ENCODE assay signal across 9 mouse cellular contexts in the genomic region with DNA sequence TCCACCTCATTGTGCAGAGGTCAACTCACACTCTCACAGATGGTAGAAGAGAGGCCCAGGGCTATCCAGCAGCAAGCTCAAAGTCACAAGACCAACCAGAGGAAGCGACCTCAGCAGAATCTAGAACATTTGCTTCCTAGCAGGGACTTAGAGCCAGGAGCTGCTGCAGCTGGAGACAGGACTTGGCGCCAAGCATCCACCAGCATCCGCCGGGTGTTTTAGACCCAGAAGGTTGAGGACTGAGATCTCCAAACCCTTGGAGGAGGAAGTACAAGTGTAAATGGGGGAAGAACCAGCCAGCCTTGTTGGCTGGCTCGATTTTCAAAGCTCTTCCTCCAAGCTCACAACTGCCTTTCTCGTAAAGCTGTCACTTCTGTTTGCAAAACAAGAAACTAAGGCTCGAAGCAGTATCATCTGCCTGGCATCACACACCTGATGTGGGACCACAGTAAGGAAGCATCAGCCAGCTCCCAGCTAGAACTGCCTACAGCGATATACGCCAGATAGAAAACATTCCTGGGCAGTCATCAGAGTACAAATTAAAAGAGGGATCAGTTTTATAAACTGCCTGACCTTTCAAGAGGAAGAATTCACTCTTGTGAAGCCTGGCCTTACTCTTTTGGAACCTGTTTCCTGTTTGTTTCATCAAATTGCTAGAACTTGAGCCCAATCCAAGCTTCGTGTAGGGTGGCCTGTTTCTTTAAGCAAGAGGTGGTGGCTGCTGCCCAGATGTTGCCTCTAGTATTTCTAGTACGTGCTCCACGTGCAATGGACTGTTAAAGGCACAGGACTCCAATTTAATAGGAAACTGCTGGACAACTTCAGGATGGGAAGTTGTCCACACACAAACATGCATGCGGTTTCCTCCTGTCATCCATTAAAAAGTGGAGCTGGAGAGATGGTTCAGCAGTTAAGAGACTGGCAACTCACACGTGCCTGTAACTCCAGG. TPM values are rescaled to one million over a fixed set of nuclear protein-coding genes. Genes with fewer than 3 reads are reported as not detected.
DNase-seq lines count a peak whose midpoint lies in the region; ATAC-seq and TF ChIP-seq lines count a peak whose summit lies in the region.
"Had no signal": no experiment of that assay in that cellular context is flagged by ENCODE, and none has a peak within 500 bp of the region (broad histone marks: within the 10 kb centered on the region; RNA-seq: fewer than 3 reads in every experiment).

No protein-coding gene starts in this region.

- no peak overlapping the region for H3K9ac ChIP-seq in stomach, postnatal 0 days (ENCODE audit: low read length)
- H3K9ac ChIP-seq: liver, embryonic 14.5 days had no signal

- no peaks in the 10 kb centered on the region for H3K27me3 ChIP-seq in spleen, adult 2 months (ENCODE audit: control insufficient read depth, insufficient read depth, low read length)
- H3K27me3 ChIP-seq in stomach, postnatal 0 days (ENCODE audit: control insufficient read depth, insufficient read depth, low read length) = no peaks in the 10 kb centered on the region

- H3K4me2 ChIP-seq in stomach, postnatal 0 days (replicated peaks; ENCODE audit: low read depth) = peak overlapping the region; percentile 2; the same call in 1 of the 2 replicates

- H3K9me3 ChIP-seq in stomach, postnatal 0 days (ENCODE audit: control insufficient read depth, low read length) = no peaks in the 10 kb centered on the region

- no peak for TF ChIP-seq EP300 in stomach, postnatal 0 days (optimal IDR thresholded peaks at IDR 0.05)

- ATAC-seq in granulocyte monocyte progenitor cell, adult 5-6 weeks (replicated peaks; ENCODE audit: poor library complexity, severe bottlenecking) = 0 out of 2 replicates have a peak, but pooled peaks have one; percentile 3
- no peak; the same call in 1 of the 2 replicates for ATAC-seq in stomach, postnatal 0 days (ENCODE audit: low FRiP score, low TSS enrichment)

- 42% methylated on average over 14 of the region's 14 CpGs for WGBS in spleen, adult 2 months
- 37% methylated on average over 14 of the region's 14 CpGs for WGBS in stomach, postnatal 0 days

- no peak for DNase-seq in spleen, adult 2 months (ENCODE audit: low read depth in 1 of 2, low spot score in 2 of 2)
- DNase-seq in spleen, postnatal 4 days (ENCODE audit: low spot score in 2 of 2) = no peak
- peak; percentile 65 to 74 for DNase-seq in kidney, postnatal 36 days
- DNase-seq in stomach, postnatal 0 days (ENCODE audit: low spot score) = no peak
- no peak for DNase-seq in thymus, postnatal 36 days
- no peak for DNase-seq in frontal cortex, postnatal 10 days (ENCODE audit: low spot score in 2 of 2)
- no peak for DNase-seq in right cerebral cortex, postnatal 25 days

- no peak for TF ChIP-seq POLR2A in spleen, adult 2 months (IDR thresholded peaks at IDR 0.05; ENCODE audit: low read depth, low read length)

- no peak overlapping the region for H3K4me3 ChIP-seq in spleen, adult 2 months (ENCODE audit: extremely low read depth, insufficient read depth, insufficient read length)
- H3K4me3 ChIP-seq in stomach, postnatal 0 days (ENCODE audit: low read depth, low read length) = no peak overlapping the region

- H3K36me3 ChIP-seq in spleen, adult 2 months (ENCODE audit: control insufficient read depth, insufficient read depth, low read length) = no peaks in the 10 kb centered on the region
- no peaks in the 10 kb centered on the region for H3K36me3 ChIP-seq in stomach, postnatal 0 days (ENCODE audit: control insufficient read depth, insufficient read depth, low read length)

- H3K27ac ChIP-seq in spleen, adult 2 months (ENCODE audit: insufficient read depth, low read length) = peak overlapping the region; percentile 33
- H3K27ac ChIP-seq in stomach, postnatal 0 days (replicated peaks) = peak overlapping the region; percentile 81
- H3K27ac ChIP-seq: liver, embryonic 14.5 days had no signal

- peaks cover 24% of the 10 kb centered on the region for H3K4me1 ChIP-seq in spleen, adult 2 months (ENCODE audit: control insufficient read depth, insufficient read depth, insufficient read length)
- H3K4me1 ChIP-seq in stomach, postnatal 0 days (replicated peaks; ENCODE audit: control insufficient read depth, insufficient read depth) = peaks cover 14% of the 10 kb centered on the region; the same call in 1 of the 2 replicates

- TF ChIP-seq CTCF in spleen, adult 2 months (IDR thresholded peaks at IDR 0.05; ENCODE audit: extremely low read depth, insufficient read depth, insufficient read length, insufficient replicate concordance) = no peak
- no peak for TF ChIP-seq CTCF in stomach, postnatal 0 days (IDR thresholded peaks at IDR 0.05; ENCODE audit: low read depth)

RNA-seq across cellular contexts. Expression of a gene that starts 1.9 kb away (rescaled TPM):
- polyA plus RNA-seq in spleen, adult 2 months (2012; rRNA removed) = 16.2 and 16.7 TPM in 2 replicates
- 6.7 and 7.0 TPM in 2 replicates for total RNA-seq in granulocyte monocyte progenitor cell, adult 5-6 weeks (2014; fragmentation: Nextera tagmentation)
- 9.0 and 9.1 TPM in 2 replicates for total RNA-seq in granulocyte monocyte progenitor cell, adult 5-6 weeks (2017)
- polyA plus RNA-seq in stomach, postnatal 0 days (2015; fragmentation: Nextera tagmentation; extraction: Ambion mirVana) = 20.1 and 21.7 TPM in 2 replicates

RNA-seq across cellular contexts. Expression of a gene that starts 2.3 kb away (rescaled TPM):
- 80.5 and 111 TPM in 2 replicates for polyA plus RNA-seq in spleen, adult 2 months (2012; rRNA removed)
- 28.6 and 32.6 TPM in 2 replicates for total RNA-seq in granulocyte monocyte progenitor cell, adult 5-6 weeks (2014; fragmentation: Nextera tagmentation)
- total RNA-seq in granulocyte monocyte progenitor cell, adult 5-6 weeks (2017) = 33.6 and 45.4 TPM in 2 replicates
- polyA plus RNA-seq in stomach, postnatal 0 days (2015; fragmentation: Nextera tagmentation; extraction: Ambion mirVana) = 13.3 and 15.5 TPM in 2 replicates

RNA-seq across cellular contexts. Expression of a gene that starts 33.9 kb away (rescaled TPM):
- 18.4 and 18.8 TPM in 2 replicates for polyA plus RNA-seq in spleen, adult 2 months (2012; rRNA removed)
- total RNA-seq in granulocyte monocyte progenitor cell, adult 5-6 weeks (2014; fragmentation: Nextera tagmentation) = 34.4 and 38.9 TPM in 2 replicates
- total RNA-seq in granulocyte monocyte progenitor cell, adult 5-6 weeks (2017) = 30.2 and 32.6 TPM in 2 replicates
- polyA plus RNA-seq in stomach, postnatal 0 days (2015; fragmentation: Nextera tagmentation; extraction: Ambion mirVana) = 26.7 and 27.2 TPM in 2 replicates

RNA-seq across cellular contexts. Expression of a gene that starts 47.2 kb away (rescaled TPM):
- not detected in 2 replicates for polyA plus RNA-seq in spleen, adult 2 months (2012; rRNA removed)
- not detected in 2 replicates for total RNA-seq in granulocyte monocyte progenitor cell, adult 5-6 weeks (2014; fragmentation: Nextera tagmentation)
- not detected in 2 replicates for total RNA-seq in granulocyte monocyte progenitor cell, adult 5-6 weeks (2017)
- not detected in 2 replicates for polyA plus RNA-seq in stomach, postnatal 0 days (2015; fragmentation: Nextera tagmentation; extraction: Ambion mirVana)
- polyA plus RNA-seq: liver, embryonic 14.5 days had no signal

Comparison
In these comparisons a context has a peak if more than half of its experiments do, and no peak if none do; other contexts are left out.
1. DNase-seq: peak in kidney, postnatal 36 days (2 of 2); none in spleen, adult 2 months (0 of 2), spleen, postnatal 4 days (0 of 2), stomach, postnatal 0 days (single experiment), thymus, postnatal 36 days (0 of 2), frontal cortex, postnatal 10 days (0 of 2) and right cerebral cortex, postnatal 25 days (single experiment).